Mouse (Mus musculus) embryo, embryonic 9.5 days (tissue): Measurements from ENCODE around the gene C2cd5.

Source experiments
- DNase-seq: peaks from one replicate; pipeline ENCODE4 v3.0.0-alpha.2; 2017; ENCODE audit errors: extremely low spot score

The C2cd5 gene

GRCm38 (mm10) chr6:143115505-143115904, 15.6 kb upstream of the C2cd5 start:
- no peak for DNase-seq

DNA sequence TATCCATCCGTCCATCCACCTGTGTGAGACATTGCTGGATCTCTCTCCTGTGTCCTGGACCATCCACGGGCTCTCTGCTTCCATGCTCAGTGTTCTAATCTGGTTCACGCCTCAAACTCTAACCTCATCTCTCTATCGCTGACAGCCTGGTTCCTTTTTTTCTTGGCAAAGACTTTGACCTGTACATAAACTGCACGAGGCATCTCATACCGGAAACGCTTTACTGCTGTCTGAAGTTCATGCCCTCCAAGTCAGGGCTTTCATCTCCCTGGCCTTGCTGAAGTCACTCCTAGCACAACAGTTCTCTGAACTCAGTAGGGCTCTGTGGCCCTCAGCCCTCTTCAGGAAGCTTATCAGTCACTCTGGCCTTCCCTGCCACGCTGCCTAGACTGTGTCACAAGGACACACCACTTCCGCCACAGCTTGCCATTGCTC, 15.1 kb upstream of the C2cd5 start:
- DNase-seq: no peak

DNA sequence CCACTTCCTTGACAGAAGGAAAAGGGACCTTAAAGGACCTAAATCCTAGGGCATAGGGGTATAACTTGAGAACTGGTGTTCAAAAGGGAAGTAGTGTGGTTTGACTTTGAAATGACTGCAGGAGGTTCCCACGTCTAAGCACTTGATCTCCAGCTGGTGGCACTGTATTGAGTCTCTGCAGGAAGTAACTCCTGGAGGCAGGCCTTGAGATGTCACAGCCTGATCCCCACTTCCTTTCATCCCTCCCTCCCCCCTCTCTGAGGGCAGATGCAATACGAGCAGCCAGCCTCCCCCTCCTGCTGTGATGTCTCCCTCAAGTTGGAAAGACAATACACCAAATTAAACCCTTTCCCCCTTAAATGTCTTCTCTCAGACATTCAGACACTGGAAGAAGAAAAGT, 14.6 kb upstream of the C2cd5 start:
- peak; percentile 11 for DNase-seq

DNA sequence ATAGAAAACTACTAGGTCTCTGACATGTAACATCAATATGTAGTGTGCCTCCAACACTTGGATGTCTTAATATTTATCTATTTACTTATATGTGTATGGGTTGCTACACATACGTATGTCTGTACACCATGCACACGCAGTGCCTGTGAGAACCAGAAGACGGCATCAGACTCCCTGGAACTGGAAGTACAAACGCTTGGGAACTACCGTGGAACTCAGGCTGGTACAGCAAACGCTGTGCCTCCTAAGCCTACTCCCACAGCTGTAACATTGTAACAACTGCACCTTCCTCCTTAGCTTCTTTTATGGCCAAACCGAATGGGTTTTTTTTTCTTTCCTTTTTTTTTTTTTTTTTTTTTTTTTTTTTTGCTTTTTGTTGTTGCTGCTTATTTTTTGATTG, 10.4 kb upstream of the C2cd5 start:
- DNase-seq: no peak

- no peak for DNase-seq
These were observed 9.8 kb upstream of the C2cd5 start for GRCm38 (mm10) chr6:143109622-143110218.

GRCm38 (mm10) chr6:143108031-143108430, 8.1 kb upstream of the C2cd5 start:
- DNase-seq: no peak

DNA sequence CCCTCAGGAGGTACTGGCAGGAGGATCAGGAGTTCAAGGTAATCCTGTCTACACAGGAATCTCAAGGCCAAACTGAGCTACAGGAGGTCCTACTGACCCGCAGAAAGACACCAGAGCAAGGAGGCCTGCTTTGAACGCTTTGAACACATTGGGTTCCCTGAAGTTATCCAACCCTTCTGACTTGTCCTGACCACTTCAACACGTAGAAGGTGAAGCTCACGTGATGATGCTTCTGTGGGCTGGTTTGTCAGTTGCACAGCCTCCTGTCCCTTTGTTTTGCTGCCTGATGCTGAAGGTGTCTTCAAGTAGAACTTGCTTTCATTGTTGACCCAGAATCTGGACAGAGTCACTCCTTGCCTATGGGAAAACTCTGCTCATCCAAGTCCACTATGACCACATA, 7.7 kb upstream of the C2cd5 start:
- no peak for DNase-seq

- DNase-seq: no peak
These were observed 5.8 kb upstream of the C2cd5 start for GRCm38 (mm10) chr6:143105766-143106165.

DNA sequence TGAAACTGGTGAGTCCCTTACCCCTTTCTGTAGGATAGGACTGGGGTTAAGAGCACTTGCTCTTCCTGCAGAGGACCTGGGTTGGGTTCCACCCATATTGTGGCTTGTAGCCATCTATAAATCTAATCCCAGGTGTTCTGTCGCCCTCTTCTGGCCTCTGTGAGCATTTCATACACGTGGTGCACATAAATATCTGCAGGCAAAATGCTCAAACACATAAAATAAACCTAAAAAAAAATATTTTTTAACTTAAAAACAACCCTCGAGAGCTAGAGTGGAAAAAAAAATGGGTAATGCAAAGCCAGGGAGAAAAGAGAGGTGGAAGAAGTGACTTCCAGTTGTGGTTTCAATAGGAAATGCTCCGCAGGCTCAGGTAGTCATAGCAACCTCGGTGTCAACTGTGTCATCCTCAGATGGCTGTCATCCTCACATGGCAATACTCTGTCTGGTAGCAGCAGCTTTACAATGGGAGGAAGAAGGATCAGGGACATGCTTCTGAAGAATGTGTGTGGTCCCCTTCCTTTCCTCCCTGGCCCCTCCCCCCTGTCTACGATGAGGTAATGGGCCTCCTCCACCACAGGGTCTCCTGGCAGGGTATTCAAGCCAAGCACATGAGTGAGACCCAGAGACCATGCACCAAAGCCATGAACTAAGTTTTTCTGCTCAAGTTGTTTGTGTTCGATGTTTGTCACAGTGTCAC, 4.2 kb upstream of the C2cd5 start:
- DNase-seq: no peak

DNA sequence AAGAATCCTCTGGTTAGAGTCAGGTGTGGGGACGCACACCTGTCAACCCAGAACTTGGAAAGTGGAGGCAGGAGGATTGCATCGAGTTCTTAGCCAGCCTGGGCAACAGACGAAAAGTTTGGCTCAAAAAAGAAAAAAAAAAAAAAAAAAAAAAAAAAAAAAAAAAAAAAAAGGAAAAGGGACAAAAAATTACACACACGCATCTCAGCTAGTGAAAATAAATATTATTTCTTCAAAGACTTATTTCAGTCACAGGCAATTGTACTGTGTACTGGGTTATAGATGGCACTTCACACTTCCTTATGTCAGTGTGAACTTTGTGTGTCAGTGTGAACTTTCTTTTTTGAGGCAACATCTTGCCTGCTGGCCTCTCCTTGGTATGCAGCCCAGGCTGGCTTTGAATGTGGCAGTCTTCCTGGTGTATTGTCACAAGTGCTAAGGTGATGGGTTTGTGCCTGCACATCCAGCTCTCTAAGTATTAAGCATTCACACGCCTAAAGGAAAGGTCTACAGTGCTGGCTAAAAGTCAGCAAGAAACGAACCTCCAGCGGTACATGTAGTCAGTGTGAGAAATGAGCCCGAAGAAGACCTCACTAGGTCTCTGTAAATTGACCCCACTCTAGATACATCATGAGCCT, 656 bp upstream of the C2cd5 start:
- DNase-seq: no peak

DNA sequence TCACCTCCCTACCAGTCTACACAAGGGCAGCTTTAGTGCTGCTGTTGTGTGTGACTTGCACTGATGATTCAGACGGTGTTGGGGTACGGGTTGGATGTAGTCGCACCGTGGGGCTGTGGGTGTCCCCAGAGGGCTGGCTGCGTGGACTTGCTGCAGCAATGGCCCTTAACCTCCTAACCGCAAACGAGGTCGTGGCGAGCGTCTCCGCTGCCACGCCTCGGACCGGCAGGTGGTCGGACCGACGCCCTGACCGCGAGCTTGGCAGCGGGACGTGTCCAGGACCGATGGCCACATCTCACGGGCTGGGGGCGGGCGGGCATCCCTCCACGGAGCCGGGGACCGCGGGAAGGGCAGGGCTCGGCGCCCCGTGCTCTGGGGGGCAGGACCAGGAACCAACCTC, 660 bp downstream of the C2cd5 start:
- DNase-seq: no peak

DNA sequence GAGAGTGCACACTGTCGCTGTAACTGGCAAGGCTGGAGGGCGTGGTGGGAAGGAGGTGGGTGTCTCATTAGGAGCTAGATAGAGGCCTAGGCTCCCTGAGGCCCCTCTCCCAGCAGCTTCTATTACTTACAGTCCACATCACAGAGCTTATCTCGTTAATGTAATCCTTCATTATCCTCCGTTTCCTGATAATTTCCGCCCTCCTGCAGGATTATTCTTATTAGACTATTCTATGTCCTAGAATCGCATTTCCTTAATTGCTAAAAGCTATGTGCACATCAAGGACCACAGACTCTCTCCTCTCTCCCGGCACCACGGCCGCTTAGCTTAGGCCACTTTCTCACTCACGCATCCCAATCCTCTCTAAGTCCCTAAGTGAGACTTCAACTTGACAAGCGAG, 4.8 kb downstream of the C2cd5 start:
- DNase-seq: no peak

DNA sequence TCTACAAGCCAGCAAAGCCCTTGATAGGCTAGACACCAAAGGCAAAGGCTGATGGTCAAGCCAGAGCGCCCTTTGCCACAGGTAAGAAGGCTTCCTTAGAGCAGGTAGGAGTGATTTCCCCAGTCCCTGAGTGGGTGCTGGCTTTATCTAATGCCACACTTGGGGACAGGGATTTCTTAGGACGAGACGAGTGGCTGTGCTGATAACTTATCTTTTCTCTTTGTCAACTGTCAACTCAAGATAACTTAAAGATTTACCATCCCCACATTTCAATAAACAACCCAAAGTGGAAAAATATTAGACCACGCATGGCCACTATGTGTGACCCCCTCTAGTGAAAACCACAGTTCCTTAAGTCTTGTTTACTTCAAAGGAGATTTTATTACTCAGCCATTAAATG, 7.1 kb downstream of the C2cd5 start:
- DNase-seq: no peak

DNA sequence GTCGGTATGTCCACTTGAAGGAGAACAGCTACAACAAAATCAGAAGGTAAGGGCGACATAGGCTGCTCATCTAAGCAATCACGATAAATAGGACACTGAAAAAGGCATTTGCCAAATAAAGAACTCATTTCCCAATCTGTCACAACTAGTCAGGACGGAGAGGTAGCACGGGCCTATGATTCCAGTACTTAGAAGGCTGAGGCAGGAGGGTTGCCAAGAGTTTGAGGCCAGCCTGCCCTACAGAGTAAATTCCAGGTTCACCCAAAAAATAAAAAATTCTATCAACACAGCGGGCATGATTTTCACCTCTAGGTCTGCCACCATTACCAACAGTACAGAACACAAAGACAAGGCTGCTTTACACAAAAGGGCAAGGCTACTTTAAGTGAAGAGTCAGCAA, 8.9 kb downstream of the C2cd5 start:
- no peak for DNase-seq

- DNase-seq: no peak
These were observed 12.6 kb downstream of the C2cd5 start for GRCm38 (mm10) chr6:143087332-143087731.

- no peak for DNase-seq
These were observed 14.0 kb downstream of the C2cd5 start for GRCm38 (mm10) chr6:143085898-143086297.

DNA sequence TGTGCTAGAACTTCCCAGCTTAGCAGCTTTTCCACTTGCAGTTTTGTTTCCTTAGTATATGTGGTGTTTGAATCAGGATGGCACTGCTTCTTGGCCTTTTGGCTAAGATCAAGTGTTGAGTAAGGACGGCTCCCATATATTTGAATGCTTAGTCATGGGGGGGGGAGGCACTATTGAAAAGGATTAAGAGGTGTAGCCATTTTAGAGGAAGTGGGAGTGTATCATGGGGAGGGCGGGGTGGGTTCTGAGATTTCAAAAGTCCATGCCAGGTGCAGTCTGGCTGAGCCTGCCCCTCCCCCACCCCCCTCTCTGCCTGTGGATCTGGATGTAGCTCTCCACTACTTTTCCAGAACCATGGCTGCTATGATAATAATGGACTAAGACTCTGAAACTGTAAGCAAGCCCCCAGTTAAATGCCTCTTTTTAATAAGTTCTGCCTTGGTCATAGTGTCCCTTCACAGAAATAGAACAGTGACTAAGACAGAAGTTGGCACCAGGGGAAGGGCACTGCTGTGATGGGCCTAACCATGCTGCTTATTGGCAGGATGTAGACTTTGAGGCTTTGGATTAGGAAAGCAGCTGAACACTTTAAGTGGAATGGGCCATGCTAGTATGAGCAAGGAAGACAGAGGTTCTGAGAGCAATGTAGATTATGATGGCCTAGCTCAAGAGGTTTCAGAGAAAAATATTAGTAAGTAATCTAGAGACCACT, 15.5 kb downstream of the C2cd5 start:
- no peak for DNase-seq

GRCm38 (mm10) chr6:143081479-143082106, 18.3 kb downstream of the C2cd5 start:
- no peak for DNase-seq

DNA sequence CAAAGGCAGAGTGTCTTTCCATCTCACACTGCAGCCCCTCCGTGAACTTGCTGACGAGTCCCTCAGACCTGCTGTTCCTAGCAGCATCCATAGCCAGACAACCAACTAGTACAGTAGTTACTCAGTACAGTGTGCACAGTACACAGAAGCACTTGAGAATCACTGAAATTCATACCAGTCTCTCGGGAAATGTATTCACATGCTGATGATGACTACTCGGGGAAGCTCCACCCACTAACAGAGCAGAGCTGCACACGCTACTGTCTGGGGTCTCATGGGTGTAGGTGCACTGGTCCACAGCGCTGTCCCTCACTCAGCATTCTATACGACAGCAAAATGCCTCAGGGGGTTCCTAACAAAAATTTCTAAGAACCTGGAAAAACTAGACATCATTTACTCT, 19.2 kb downstream of the C2cd5 start:
- no peak for DNase-seq

GRCm38 (mm10) chr6:143079126-143079525, 20.8 kb downstream of the C2cd5 start:
- DNase-seq: no peak

DNA sequence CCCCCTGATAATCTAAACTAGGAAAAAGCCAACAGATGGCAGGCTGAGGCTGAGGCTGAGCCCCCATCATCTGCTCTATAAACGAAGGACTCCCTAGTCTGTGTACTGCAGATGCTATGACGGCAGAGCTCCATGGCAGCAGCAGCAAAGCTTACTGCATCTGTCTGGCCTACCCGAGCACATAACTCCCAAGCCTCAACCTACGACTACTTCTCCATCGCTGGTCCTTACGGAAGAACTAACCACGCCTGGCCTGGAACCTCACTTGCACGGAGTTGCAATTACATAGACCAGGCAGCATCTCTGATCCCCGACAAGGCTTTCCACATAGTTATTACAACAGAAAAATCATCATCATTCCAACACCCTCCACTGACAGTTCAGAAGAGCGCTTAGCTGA, 23.5 kb downstream of the C2cd5 start:
- no peak for DNase-seq

GRCm38 (mm10) chr6:143073914-143074313, 26.0 kb downstream of the C2cd5 start:
- DNase-seq: no peak
